Mouse (Mus musculus) brain, embryonic 14.5 days (tissue): ENCODE data around the gene Nog.

Experiments
- CTCF ChIP-seq: fragments of 200-500 bp; IDR thresholded peaks from 2 replicates; pipeline ENCODE4 v1.5.1; 2012; ENCODE audit warnings: inconsistent platforms, mild to moderate bottlenecking, moderate library complexity, borderline replicate concordance; ENCODE audit not compliant: insufficient read depth, insufficient read length; ENCODE audit errors: extremely low read depth
- POLR2A ChIP-seq: fragments of 200-500 bp; IDR thresholded peaks from 2 replicates; pipeline ENCODE4 v1.6.1; 2012; ENCODE audit warnings: mild to moderate bottlenecking, inconsistent platforms, borderline replicate concordance; ENCODE audit not compliant: poor library complexity, insufficient read depth, insufficient read length, severe bottlenecking; ENCODE audit errors: extremely low read depth

DNA sequence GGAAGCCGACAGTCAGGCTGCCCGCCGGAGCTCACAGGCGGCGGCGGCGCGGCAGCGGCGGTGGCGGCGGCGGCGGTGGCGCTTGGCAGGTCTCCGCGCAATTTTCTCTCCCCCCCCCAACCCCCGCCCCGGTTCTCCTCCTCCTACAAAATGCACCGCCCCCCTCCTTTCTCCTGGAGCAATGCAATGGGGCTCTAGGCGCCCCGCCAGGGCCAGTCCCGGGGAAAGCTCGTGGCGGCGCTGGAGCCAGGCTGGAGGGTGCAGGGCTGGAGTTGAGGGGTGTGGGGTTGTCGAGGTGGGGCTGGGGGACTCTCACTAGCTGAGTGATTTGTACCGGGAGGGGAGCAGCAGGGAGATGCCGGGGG lies 666 bp upstream of the Nog start:
- TF ChIP-seq CTCF (no peak), POLR2A (no peak)
